Mouse (Mus musculus): ENCODE data around the gene Fcrl6.

The Fcrl6 gene

GRCm38 (mm10) chr1:172549314-172549713, 53.0 kb downstream of the Fcrl6 start:
- no peak for DNase-seq (ENCODE audit: low read depth in 1 of 2, low spot score in 2 of 2)

GRCm38 (mm10) chr1:172548501-172548900, 53.9 kb downstream of the Fcrl6 start:
- DNase-seq (ENCODE audit: low read depth in 1 of 2, low spot score in 2 of 2) = no peak

All from monocyte, adult 2 months (primary cell).